Mouse (Mus musculus): ENCODE data around the gene Scn1b. TPM values are rescaled to one million over a fixed set of nuclear protein-coding genes. Genes with fewer than 3 reads are reported as not detected.

Scn1b gene
- polyA plus RNA-seq, 1 experiment from 2014 or later, result 1.4 TPM

DNA sequence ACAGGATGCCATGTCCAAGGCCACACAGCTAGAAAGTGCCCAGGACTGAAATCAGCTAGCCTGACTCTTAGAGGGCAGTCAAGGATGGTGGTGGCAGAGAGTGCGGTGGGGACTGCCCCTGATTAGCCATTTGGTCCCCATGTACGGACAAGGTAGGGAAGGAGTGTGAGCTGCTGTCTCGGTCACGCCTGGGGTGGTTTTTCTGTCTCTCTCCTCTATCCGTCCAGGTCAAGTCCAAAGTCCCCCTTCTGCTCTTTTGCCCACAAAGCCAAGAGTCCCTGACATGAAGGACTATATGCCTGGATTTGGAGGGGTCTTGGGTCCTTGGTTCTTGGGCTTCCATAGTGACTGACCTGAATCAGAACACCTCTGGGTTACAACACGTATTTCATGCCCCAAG lies 13.0 kb downstream of the Scn1b start:
- H3K27me3 ChIP-seq, result peaks cover 2% of the 10 kb centered on the region
- H3K4me1 ChIP-seq (replicated peaks), result peaks cover 15% of the 10 kb centered on the region
- H3K36me3 ChIP-seq, result no peaks in the 10 kb centered on the region
- ATAC-seq (ENCODE audit: insufficient number of reproducible peaks, insufficient read depth, low FRiP score, low TSS enrichment, low read depth), result no peak
- H3K9me3 ChIP-seq, result no peaks in the 10 kb centered on the region
- H3K9ac ChIP-seq (replicated peaks), result no peak overlapping the region; the same call in 1 of the 2 replicates
- 67% methylated on average over 6 of the region's 6 CpGs for WGBS
- no peak overlapping the region for H3K4me3 ChIP-seq (replicated peaks)
- H3K4me2 ChIP-seq, result no peak overlapping the region
- H3K27ac ChIP-seq, result no peak overlapping the region

GRCm38 (mm10) chr7:31112036-31112435 lies 14.8 kb downstream of the Scn1b start:
- no peak for ATAC-seq (ENCODE audit: insufficient number of reproducible peaks, insufficient read depth, low FRiP score, low TSS enrichment, low read depth)
- Histone ChIP-seq H3K27me3 (peaks cover 2% of the 10 kb centered on the region), H3K4me1 (replicated peaks) (peaks cover 15% of the 10 kb centered on the region), H3K4me2 (no peak overlapping the region), H3K27ac (no peak overlapping the region), H3K9ac (replicated peaks) (no peak overlapping the region), H3K36me3 (no peaks in the 10 kb centered on the region), H3K4me3 (replicated peaks) (no peak overlapping the region), H3K9me3 (no peaks in the 10 kb centered on the region)
- 56% methylated on average over 4 of the region's 4 CpGs for whole genome bisulfite sequencing

GRCm38 (mm10) chr7:31110861-31111385 lies 15.9 kb downstream of the Scn1b start:
- ATAC-seq (ENCODE audit: insufficient number of reproducible peaks, insufficient read depth, low FRiP score, low TSS enrichment, low read depth), result no peak

DNA sequence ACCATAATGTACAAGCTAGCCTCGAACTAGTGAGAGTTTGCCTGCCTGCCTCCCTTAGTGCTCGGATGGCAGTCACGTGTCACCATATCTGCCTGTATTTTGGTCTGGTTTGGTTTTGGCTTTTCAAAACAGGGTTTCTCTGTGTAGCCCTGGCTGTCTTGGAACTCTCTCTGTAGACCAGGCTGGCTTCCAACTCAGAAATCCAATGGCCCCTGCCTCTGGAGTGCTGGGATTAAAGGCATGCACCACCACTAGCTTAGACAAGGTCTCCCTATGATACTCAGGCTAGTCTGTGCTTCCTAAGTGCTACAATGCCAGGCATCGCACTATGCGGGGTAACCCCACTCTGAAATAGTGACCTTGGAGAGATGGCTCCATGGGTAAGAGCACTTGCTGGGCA lies 17.0 kb downstream of the Scn1b start:
- WGBS, result 85% methylated on average over 5 of the region's 5 CpGs
- H3K27ac ChIP-seq, result no peak overlapping the region
- peaks cover 3% of the 10 kb centered on the region; the same call in 1 of the 2 replicates for H3K4me1 ChIP-seq (replicated peaks)
- peaks cover 3% of the 10 kb centered on the region; the same call in 1 of the 2 replicates for H3K27me3 ChIP-seq
- H3K9ac ChIP-seq (replicated peaks), result no peak overlapping the region
- no peaks in the 10 kb centered on the region for H3K9me3 ChIP-seq
- ATAC-seq (ENCODE audit: insufficient number of reproducible peaks, insufficient read depth, low FRiP score, low TSS enrichment, low read depth), result no peak
- H3K36me3 ChIP-seq, result no peaks in the 10 kb centered on the region
- H3K4me2 ChIP-seq, result no peak overlapping the region
- no peak overlapping the region for H3K4me3 ChIP-seq (replicated peaks)

More at GRCm38 (mm10) chr7:31110861-31111385, 15.9 kb downstream of the Scn1b start:
- H3K4me1 ChIP-seq (replicated peaks), result peaks cover 14% of the 10 kb centered on the region
- no peak overlapping the region for H3K27ac ChIP-seq
- H3K9me3 ChIP-seq, result no peaks in the 10 kb centered on the region
- WGBS, result 85% methylated on average over 15 of the region's 15 CpGs
- H3K27me3 ChIP-seq, result peaks cover 2% of the 10 kb centered on the region
- no peaks in the 10 kb centered on the region for H3K36me3 ChIP-seq
- no peak overlapping the region for H3K4me3 ChIP-seq (replicated peaks)
- H3K9ac ChIP-seq (replicated peaks), result no peak overlapping the region
- H3K4me2 ChIP-seq, result no peak overlapping the region

GRCm38 (mm10) chr7:31109091-31109490 lies 17.7 kb downstream of the Scn1b start:
- no peak for ATAC-seq (ENCODE audit: insufficient number of reproducible peaks, insufficient read depth, low FRiP score, low TSS enrichment, low read depth)
- WGBS, result 36% methylated on average over 6 of the region's 7 CpGs

DNA sequence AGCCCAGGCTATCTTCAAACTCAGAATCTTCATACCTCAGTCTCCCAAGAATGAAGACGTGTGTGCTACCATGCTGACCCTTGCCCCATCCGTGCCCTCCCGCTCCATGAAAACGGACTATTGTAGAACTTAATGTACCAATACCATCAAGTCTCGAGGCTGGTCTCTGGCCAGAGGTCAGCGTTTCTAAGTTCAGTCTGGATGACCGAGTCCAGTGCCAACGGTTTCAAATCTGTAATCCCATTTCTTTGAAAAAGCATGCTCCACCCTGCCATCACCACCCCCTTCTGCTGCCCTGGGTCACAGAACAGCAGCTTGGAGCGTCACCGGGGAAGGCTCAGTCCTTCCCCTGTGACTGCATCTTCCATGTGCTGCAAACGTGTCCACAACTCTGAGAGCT lies 19.0 kb downstream of the Scn1b start:
- 88% methylated on average over 11 of the region's 11 CpGs for WGBS
- no peak overlapping the region for H3K4me3 ChIP-seq (replicated peaks)
- no peak for ATAC-seq (ENCODE audit: insufficient number of reproducible peaks, insufficient read depth, low FRiP score, low TSS enrichment, low read depth)
- no peak overlapping the region for H3K4me2 ChIP-seq
- no peaks in the 10 kb centered on the region for H3K9me3 ChIP-seq
- peaks cover 19% of the 10 kb centered on the region for H3K27me3 ChIP-seq
- H3K4me1 ChIP-seq (replicated peaks), result no peaks in the 10 kb centered on the region
- H3K36me3 ChIP-seq, result no peaks in the 10 kb centered on the region
- no peak overlapping the region for H3K27ac ChIP-seq
- H3K9ac ChIP-seq (replicated peaks), result no peak overlapping the region

More at GRCm38 (mm10) chr7:31109091-31109490, 17.7 kb downstream of the Scn1b start:
- Histone ChIP-seq H3K27me3 (0 out of 2 replicates have a peak, but pooled peaks cover 8% of the 10 kb centered on the region), H3K9ac (replicated peaks) (no peak overlapping the region), H3K4me3 (replicated peaks) (no peak overlapping the region), H3K9me3 (no peaks in the 10 kb centered on the region), H3K4me2 (no peak overlapping the region), H3K27ac (no peak overlapping the region), H3K36me3 (no peaks in the 10 kb centered on the region), H3K4me1 (replicated peaks) (no peaks in the 10 kb centered on the region)

DNA sequence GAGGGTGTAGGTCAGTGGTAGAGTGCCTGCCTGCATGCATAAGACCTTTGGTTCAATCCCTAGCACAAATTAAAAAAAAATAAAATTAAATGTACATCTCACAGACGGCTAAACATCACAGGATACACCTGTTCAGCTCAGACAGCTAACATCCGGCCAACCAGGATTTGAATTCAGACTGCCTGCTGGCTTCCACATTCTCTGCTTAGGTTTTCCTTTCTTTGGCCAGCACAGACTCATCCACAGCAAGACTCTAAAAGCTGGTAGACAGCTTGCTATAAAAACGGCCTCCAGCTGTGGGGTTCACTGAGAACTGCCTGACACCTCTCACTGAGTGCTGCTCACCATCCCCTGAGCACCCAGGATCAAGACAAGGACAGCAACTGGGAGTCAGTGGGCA lies 20.6 kb downstream of the Scn1b start:
- Histone ChIP-seq H3K4me2 (no peak overlapping the region), H3K9ac (replicated peaks) (no peak overlapping the region), H3K4me3 (replicated peaks) (no peak overlapping the region), H3K9me3 (no peaks in the 10 kb centered on the region), H3K36me3 (no peaks in the 10 kb centered on the region), H3K27me3 (peaks cover 23% of the 10 kb centered on the region), H3K27ac (no peak overlapping the region), H3K4me1 (replicated peaks) (no peaks in the 10 kb centered on the region)
- no peak for ATAC-seq (ENCODE audit: insufficient number of reproducible peaks, insufficient read depth, low FRiP score, low TSS enrichment, low read depth)
- WGBS, result 53% methylated on average over 3 of the region's 3 CpGs

DNA sequence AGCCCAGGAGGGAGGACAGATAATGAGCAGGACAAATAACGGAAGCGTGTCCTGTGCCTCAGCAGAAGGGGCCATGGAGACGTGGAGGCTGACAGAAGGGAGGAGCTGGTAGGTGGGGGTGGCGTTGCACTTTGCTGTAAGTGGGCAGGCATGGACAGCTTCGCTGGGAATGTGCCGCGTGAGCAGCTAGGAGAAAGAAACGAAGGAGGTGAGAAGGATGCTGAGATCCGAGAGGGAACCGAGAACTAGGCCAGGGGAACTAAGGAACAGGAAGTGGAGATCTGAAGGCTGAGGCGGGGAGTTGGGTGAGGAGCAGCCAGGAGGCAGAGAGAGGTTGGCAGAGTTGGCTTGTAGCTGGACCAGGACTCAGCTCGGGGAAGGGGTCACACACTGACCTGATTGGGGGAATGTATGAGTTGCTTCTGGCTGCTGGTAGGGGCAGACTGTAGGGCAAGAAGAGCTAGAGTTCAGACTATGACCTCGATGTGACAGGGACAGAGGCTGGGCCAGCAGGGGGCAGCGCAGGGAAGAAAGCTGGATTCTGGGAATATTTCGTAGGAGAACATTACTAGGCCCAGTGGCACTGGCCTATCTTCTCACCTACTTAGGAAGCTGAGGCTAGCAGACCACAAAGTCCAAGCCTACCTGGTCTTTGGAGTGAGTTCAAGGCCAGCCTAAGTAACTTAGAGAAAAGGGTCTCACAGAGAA lies 21.6 kb downstream of the Scn1b start:
- H3K36me3 ChIP-seq, result no peaks in the 10 kb centered on the region
- 59% methylated on average over 15 of the region's 15 CpGs for WGBS
- no peak for ATAC-seq (ENCODE audit: insufficient number of reproducible peaks, insufficient read depth, low FRiP score, low TSS enrichment, low read depth)
- H3K27ac ChIP-seq, result no peak overlapping the region
- H3K27me3 ChIP-seq, result peaks cover 23% of the 10 kb centered on the region
- no peaks in the 10 kb centered on the region for H3K9me3 ChIP-seq
- no peak overlapping the region for H3K4me3 ChIP-seq (replicated peaks)
- H3K4me2 ChIP-seq, result no peak overlapping the region
- no peaks in the 10 kb centered on the region for H3K4me1 ChIP-seq (replicated peaks)
- H3K9ac ChIP-seq (replicated peaks), result no peak overlapping the region

DNA sequence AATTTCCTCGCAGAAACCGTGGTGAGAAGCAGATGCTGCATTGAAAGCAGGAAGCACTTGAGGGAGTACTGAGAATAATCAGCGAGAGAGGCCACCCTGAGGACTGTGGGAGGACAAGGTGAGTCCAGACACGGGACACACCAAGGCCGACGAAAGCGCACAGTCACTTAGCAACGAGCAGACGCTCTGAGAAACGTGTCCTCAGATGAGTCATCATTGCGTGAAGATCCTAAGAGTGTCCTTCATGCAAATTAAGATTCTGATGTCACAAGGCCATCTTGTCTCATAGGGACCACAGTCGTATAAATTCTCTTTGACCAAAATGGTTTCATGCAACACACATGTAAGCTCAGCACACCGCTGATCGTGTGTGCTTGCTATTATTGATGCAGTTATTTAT lies 26.0 kb downstream of the Scn1b start:
- Histone ChIP-seq H3K4me2 (no peak overlapping the region), H3K4me1 (replicated peaks) (peaks cover 5% of the 10 kb centered on the region; the same call in 1 of the 2 replicates), H3K4me3 (replicated peaks) (no peak overlapping the region), H3K9ac (replicated peaks) (no peak overlapping the region), H3K9me3 (no peaks in the 10 kb centered on the region), H3K36me3 (no peaks in the 10 kb centered on the region), H3K27ac (no peak overlapping the region), H3K27me3 (peaks cover 23% of the 10 kb centered on the region)
- 87% methylated on average over 14 of the region's 14 CpGs for WGBS
- no peak for ATAC-seq (ENCODE audit: insufficient number of reproducible peaks, insufficient read depth, low FRiP score, low TSS enrichment, low read depth)

DNA sequence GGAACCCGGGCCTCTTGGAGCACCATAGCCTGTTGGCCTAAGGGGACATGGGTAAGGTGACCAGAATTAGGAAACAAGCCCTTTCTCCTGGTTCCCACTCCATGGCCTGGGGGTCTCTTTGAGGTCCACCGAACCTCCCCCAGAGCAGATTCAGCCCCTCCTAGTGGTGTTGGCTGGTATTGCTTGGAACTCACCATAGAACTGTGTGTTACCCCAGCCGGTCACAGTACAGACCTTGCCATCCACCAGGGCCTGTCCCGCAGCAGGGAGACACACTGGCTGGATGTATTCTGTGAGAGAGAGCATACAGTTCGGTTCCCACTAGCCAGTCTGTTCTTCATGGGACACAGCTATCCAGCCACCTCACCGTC lies 27.2 kb downstream of the Scn1b start:
- Histone ChIP-seq H3K27ac (no peak overlapping the region), H3K9me3 (no peaks in the 10 kb centered on the region), H3K4me3 (replicated peaks) (no peak overlapping the region), H3K4me2 (no peak overlapping the region), H3K9ac (replicated peaks) (no peak overlapping the region), H3K4me1 (replicated peaks) (peaks cover 5% of the 10 kb centered on the region; the same call in 1 of the 2 replicates), H3K36me3 (no peaks in the 10 kb centered on the region), H3K27me3 (peaks cover 18% of the 10 kb centered on the region)
- no peak for ATAC-seq (ENCODE audit: insufficient number of reproducible peaks, insufficient read depth, low FRiP score, low TSS enrichment, low read depth)
- 85% methylated on average over 6 of the region's 6 CpGs for WGBS

- no peak overlapping the region for H3K4me2 ChIP-seq
- no peaks in the 10 kb centered on the region for H3K9me3 ChIP-seq
- 77% methylated on average over 22 of the region's 22 CpGs for WGBS
- no peak for ATAC-seq (ENCODE audit: insufficient number of reproducible peaks, insufficient read depth, low FRiP score, low TSS enrichment, low read depth)
- peaks cover 15% of the 10 kb centered on the region for H3K27me3 ChIP-seq
- H3K4me3 ChIP-seq (replicated peaks), result no peak overlapping the region
- no peak overlapping the region for H3K27ac ChIP-seq
- H3K9ac ChIP-seq (replicated peaks), result no peak overlapping the region
- H3K36me3 ChIP-seq, result no peaks in the 10 kb centered on the region
- peaks cover 5% of the 10 kb centered on the region; the same call in 1 of the 2 replicates for H3K4me1 ChIP-seq (replicated peaks)
These were observed 27.8 kb downstream of the Scn1b start for GRCm38 (mm10) chr7:31098697-31099611.
